Mouse (Mus musculus) T-cell, adult 2 months (primary cell): ENCODE results near the gene Uso1.

Source experiments
- DNase-seq: peaks from one replicate; pipeline ENCODE4 v3.0.0; 2022; ENCODE audit warnings: low spot score

Gene Uso1

GRCm38 (mm10) chr5:92137239-92138046 is at the start of gene Uso1:
Gene Uso1, plus strand, starts transcription at chr5:92137938.
- peak; percentile 98 for DNase-seq

GRCm38 (mm10) chr5:92093263-92094061 is 44.3 kb upstream of the Uso1 start:
- DNase-seq = peak; percentile 20

GRCm38 (mm10) chr5:92094062-92094415 is 43.7 kb upstream of the Uso1 start:
- DNase-seq = peak; percentile 37

- DNase-seq = no peak
Observed at GRCm38 (mm10) chr5:92096786-92097185, 41.0 kb upstream of the Uso1 start.

- no peak for DNase-seq
Observed at GRCm38 (mm10) chr5:92097779-92098178, 40.0 kb upstream of the Uso1 start.

GRCm38 (mm10) chr5:92098351-92099109 is 39.2 kb upstream of the Uso1 start:
- DNase-seq = no peak

GRCm38 (mm10) chr5:92101601-92102000 is 36.1 kb upstream of the Uso1 start:
- no peak for DNase-seq

- DNase-seq = peak; percentile 79
Observed at GRCm38 (mm10) chr5:92103062-92103461, 34.7 kb upstream of the Uso1 start.

GRCm38 (mm10) chr5:92103816-92104415 is 33.8 kb upstream of the Uso1 start:
- no peak for DNase-seq

- DNase-seq = no peak
Observed at GRCm38 (mm10) chr5:92106327-92107125, 31.2 kb upstream of the Uso1 start.

- DNase-seq = no peak
Observed at GRCm38 (mm10) chr5:92107282-92107681, 30.5 kb upstream of the Uso1 start.

GRCm38 (mm10) chr5:92110818-92111355 is 26.9 kb upstream of the Uso1 start:
- no peak for DNase-seq

GRCm38 (mm10) chr5:92112175-92112574 is 25.6 kb upstream of the Uso1 start:
- DNase-seq = no peak

- no peak for DNase-seq
Observed at GRCm38 (mm10) chr5:92112585-92112984, 25.2 kb upstream of the Uso1 start.

GRCm38 (mm10) chr5:92113484-92113883 is 24.3 kb upstream of the Uso1 start:
- DNase-seq = no peak

GRCm38 (mm10) chr5:92114223-92114622 is 23.5 kb upstream of the Uso1 start:
- DNase-seq = no peak

- no peak for DNase-seq
Observed at GRCm38 (mm10) chr5:92114939-92115338, 22.8 kb upstream of the Uso1 start.

- peak; percentile 68 for DNase-seq
Observed at GRCm38 (mm10) chr5:92117823-92118403, 19.8 kb upstream of the Uso1 start.

GRCm38 (mm10) chr5:92121636-92122035 is 16.1 kb upstream of the Uso1 start:
- DNase-seq = no peak

GRCm38 (mm10) chr5:92125446-92125845 is 12.3 kb upstream of the Uso1 start:
- no peak for DNase-seq
